Mouse (Mus musculus): ENCODE measurements around the gene Cradd. TPM values are rescaled to one million over a fixed set of nuclear protein-coding genes. Genes with fewer than 3 reads are reported as not detected.

The Cradd gene
- polyA plus RNA-seq, 1 experiment: 16.7 TPM

DNA sequence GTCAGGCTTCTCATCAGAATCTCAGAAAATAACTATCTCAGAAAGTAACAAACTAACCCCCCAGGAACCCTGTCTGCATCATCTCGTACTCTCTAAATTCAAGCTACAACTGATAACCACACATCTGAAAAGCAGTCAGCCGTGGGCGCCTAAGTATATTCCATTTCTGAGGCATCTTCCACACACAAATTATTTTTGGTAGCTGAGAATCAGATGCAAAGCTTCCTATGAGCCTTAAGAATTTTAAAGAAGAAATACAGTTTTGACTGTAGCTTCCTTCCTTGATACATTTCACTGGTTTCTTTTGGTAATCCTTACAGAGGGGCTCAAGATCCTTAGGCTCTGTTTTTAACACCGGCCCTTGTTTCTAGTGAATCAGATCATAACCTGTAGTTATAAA is 58.4 kb downstream of the Cradd start:
- peak overlapping the region; percentile 88 for H3K27ac ChIP-seq (ENCODE audit: insufficient read depth, low read depth, low read length)
- H3K4me1 ChIP-seq (ENCODE audit: control insufficient read depth, insufficient read depth, insufficient read length, low read length): no peaks in the 10 kb centered on the region
- 60% methylated on average over 4 of the region's 4 CpGs for WGBS
- no peaks in the 10 kb centered on the region for H3K27me3 ChIP-seq (ENCODE audit: control insufficient read depth, insufficient read depth, low read length)
- no peak for TF ChIP-seq CTCF (IDR thresholded peaks at IDR 0.05; ENCODE audit: extremely low read depth, insufficient read length, insufficient replicate concordance, low read depth, low read length)
- TF ChIP-seq POLR2A (IDR thresholded peaks at IDR 0.05; ENCODE audit: low read depth, low read length): no peak
- no peaks in the 10 kb centered on the region for H3K36me3 ChIP-seq (ENCODE audit: control insufficient read depth, insufficient read depth, low read length)
- H3K4me3 ChIP-seq (ENCODE audit: low read depth, low read length): no peak overlapping the region

DNA sequence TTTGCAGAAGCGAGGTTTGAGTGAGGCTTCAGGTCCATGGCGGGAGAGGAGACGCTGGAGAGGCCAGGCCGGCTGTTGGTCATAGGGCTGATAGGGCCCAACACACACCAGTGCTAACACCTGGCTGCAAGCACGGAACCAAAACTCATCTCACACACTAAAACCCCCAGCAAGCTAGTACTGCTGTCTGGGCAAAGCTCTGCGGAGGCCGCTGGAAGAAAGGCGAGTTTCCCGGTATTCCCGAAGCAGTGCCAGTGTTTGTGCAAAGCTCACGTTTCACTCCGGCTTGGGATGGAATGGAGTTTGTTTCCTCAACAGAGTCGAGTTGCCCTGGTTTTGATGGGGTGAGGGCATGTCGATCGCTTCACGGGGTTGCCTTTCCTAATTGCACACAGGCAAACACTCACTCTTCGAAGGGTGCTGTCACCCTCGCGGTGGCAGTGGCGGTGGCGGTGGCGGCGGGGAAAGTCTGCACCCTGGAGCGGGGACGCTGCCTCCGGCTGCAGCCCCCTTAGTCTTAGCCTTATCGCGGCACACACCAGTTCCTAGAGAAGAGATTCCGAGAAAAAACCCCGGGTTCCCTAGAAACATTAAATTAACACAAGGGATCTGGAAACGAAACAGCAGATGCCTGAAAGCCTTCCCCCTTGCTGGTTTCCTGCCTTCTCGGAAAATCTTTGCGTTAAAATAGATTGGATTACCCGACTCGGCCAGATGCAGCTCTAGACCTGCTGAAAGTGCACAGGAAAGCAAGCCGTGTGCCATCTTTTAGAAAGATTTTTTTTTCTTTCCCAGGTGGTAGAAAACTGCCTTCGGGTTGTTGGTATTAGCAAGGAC is 59.2 kb downstream of the Cradd start:
- no peaks in the 10 kb centered on the region for H3K4me1 ChIP-seq (ENCODE audit: control insufficient read depth, insufficient read depth, insufficient read length, low read length)
- TF ChIP-seq POLR2A (IDR thresholded peaks at IDR 0.05; ENCODE audit: low read depth, low read length) (no peak), CTCF (IDR thresholded peaks at IDR 0.05; ENCODE audit: extremely low read depth, insufficient read length, insufficient replicate concordance, low read depth, low read length) (peak; percentile 10; the same call in 1 of the 2 replicates)
- no peaks in the 10 kb centered on the region for H3K36me3 ChIP-seq (ENCODE audit: control insufficient read depth, insufficient read depth, low read length)
- peak overlapping the region; percentile 88 for H3K27ac ChIP-seq (ENCODE audit: insufficient read depth, low read depth, low read length)
- 32% methylated on average over 37 of the region's 37 CpGs for WGBS
- H3K4me3 ChIP-seq (ENCODE audit: low read depth, low read length): peak overlapping the region; percentile 66
- H3K27me3 ChIP-seq (ENCODE audit: control insufficient read depth, insufficient read depth, low read length): no peaks in the 10 kb centered on the region

DNA sequence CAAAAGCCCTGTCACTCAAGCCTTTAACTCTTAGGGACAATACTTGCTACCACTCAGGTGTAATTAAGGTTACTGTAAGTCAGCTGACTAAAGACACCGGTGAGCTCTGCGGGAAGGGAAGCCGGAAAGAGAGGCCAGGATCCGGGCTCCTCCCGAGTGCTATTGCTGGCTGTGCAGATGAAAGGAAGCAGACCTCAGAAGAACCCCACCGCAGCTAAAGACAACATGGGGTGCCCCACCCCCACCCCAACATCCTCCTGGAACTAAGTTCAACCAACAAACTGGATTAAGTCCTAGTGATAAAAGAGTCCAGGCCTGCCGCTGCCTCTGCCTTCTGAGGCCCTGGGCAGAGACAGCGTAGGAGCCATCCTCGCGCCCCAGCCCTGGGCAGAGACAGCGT is 61.5 kb downstream of the Cradd start:
- 45% methylated on average over 11 of the region's 11 CpGs for WGBS
- H3K36me3 ChIP-seq (ENCODE audit: control insufficient read depth, insufficient read depth, low read length): no peaks in the 10 kb centered on the region
- H3K27me3 ChIP-seq (ENCODE audit: control insufficient read depth, insufficient read depth, low read length): no peaks in the 10 kb centered on the region
- TF ChIP-seq POLR2A (IDR thresholded peaks at IDR 0.05; ENCODE audit: low read depth, low read length) (no peak), CTCF (IDR thresholded peaks at IDR 0.05; ENCODE audit: extremely low read depth, insufficient read length, insufficient replicate concordance, low read depth, low read length) (no peak)
- H3K4me3 ChIP-seq (ENCODE audit: low read depth, low read length): no peak overlapping the region
- H3K27ac ChIP-seq (ENCODE audit: insufficient read depth, low read depth, low read length): peak overlapping the region; percentile 19; the same call in 1 of the 2 replicates
- no peaks in the 10 kb centered on the region for H3K4me1 ChIP-seq (ENCODE audit: control insufficient read depth, insufficient read depth, insufficient read length, low read length)

DNA sequence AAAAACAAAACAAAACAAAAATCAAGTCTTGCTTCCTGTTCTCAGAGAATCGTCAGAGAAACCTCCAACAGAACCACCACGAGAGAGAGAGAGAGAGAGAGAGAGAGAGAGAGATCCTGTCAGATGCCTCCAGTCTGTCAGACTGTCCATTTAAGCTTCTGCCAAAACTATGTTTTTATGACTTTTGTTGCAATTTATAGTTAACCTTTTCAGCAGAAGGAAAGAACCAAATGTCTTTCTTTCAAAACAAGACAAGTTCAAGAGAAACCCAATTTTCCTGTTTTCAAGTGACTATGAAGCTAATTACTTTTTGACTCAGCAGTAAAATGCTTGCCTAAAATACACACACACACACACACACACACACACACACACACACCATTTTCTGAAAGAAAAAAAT is 62.7 kb downstream of the Cradd start:
- TF ChIP-seq CTCF (IDR thresholded peaks at IDR 0.05; ENCODE audit: extremely low read depth, insufficient read length, insufficient replicate concordance, low read depth, low read length) (no peak), POLR2A (IDR thresholded peaks at IDR 0.05; ENCODE audit: low read depth, low read length) (no peak)
- H3K4me1 ChIP-seq (ENCODE audit: control insufficient read depth, insufficient read depth, insufficient read length, low read length): no peaks in the 10 kb centered on the region
- H3K36me3 ChIP-seq (ENCODE audit: control insufficient read depth, insufficient read depth, low read length): no peaks in the 10 kb centered on the region
- 50% methylated on average over 2 of the region's 2 CpGs for WGBS
- H3K27ac ChIP-seq (ENCODE audit: insufficient read depth, low read depth, low read length): no peak overlapping the region
- H3K4me3 ChIP-seq (ENCODE audit: low read depth, low read length): no peak overlapping the region
- H3K27me3 ChIP-seq (ENCODE audit: control insufficient read depth, insufficient read depth, low read length): no peaks in the 10 kb centered on the region

DNA sequence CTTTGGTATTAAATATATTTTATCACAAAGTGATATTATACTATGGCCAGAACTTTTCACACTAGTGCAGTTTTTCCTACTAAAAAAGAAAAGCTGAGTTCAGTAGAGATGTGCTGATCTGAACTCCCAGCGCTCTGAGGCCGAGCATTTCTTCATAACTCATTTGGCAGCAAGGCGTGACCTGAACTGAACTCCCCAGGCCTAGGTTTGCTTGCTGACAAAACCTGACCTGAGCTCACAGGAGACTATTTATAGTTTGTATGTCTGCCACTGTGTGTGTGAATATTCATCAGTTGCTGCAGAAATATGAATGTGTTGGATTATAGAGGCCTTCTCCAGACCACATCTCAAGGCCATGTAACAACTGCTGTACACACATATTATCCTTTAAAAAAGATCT is 63.5 kb downstream of the Cradd start:
- H3K27ac ChIP-seq (ENCODE audit: insufficient read depth, low read depth, low read length): no peak overlapping the region

DNA sequence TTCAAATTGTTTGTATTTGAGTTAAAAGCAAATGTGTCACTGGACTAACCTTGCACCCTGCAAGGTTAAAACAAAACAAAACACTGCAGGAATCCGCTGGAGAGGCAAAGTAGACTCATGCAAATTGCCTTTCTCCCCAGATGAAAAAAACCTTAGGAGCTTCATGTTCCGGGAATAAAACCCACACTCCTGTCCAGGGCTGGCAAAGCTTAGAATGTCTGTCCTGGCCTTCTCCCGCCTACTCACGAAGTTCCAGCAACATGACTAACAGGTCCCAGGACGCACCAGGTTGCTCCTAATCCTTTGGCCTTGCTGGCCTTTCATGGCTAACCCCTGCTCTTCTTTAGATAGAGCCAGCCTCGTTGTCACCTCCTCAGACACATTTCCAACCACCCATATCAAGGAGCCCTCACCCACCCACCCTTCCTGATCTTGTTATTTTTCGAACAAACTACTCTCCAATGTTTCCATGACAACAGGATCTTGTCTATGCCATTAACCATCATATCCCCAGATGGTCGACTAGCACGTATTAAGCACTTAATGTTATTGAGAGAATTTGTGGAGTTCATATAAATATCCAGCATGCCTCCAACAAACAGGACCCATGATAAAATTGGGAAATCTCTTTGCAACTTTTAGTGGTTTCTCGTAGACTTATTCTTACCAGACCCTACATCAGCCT is 65.3 kb downstream of the Cradd start:
- TF ChIP-seq CTCF (IDR thresholded peaks at IDR 0.05; ENCODE audit: extremely low read depth, insufficient read length, insufficient replicate concordance, low read depth, low read length) (no peak), POLR2A (IDR thresholded peaks at IDR 0.05; ENCODE audit: low read depth, low read length) (no peak)
- no peaks in the 10 kb centered on the region for H3K4me1 ChIP-seq (ENCODE audit: control insufficient read depth, insufficient read depth, insufficient read length, low read length)

More for the DNA sequence above, 63.5 kb downstream of the Cradd start:
- Histone ChIP-seq H3K27me3 (ENCODE audit: control insufficient read depth, insufficient read depth, low read length) (no peaks in the 10 kb centered on the region), H3K4me1 (ENCODE audit: control insufficient read depth, insufficient read depth, insufficient read length, low read length) (no peaks in the 10 kb centered on the region), H3K4me3 (ENCODE audit: low read depth, low read length) (no peak overlapping the region), H3K36me3 (ENCODE audit: control insufficient read depth, insufficient read depth, low read length) (no peaks in the 10 kb centered on the region)
- TF ChIP-seq POLR2A (IDR thresholded peaks at IDR 0.05; ENCODE audit: low read depth, low read length) (no peak), CTCF (IDR thresholded peaks at IDR 0.05; ENCODE audit: extremely low read depth, insufficient read length, insufficient replicate concordance, low read depth, low read length) (no peak)
- 70% methylated on average over 3 of the region's 3 CpGs for WGBS

DNA sequence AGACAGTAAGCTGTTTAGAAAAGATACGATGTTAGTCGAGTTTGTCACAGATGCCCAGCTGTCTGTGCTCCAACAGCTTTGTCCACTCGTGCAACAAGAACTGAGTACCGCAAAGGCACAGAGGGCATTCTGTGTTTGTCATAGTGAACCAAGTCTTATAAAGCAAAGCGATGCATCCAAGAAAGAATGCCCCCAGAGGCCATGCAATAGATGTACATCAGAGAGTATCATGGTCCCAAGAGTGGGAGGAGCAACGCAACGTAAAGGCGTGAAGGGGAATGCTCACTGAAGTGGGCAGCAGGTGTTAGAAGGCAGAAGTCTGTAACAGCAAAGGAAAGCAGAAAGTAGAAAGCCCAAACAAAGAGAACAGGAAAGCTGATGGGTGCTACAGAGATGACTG is 66.0 kb downstream of the Cradd start:
- no peaks in the 10 kb centered on the region for H3K36me3 ChIP-seq (ENCODE audit: control insufficient read depth, insufficient read depth, low read length)
- H3K27me3 ChIP-seq (ENCODE audit: control insufficient read depth, insufficient read depth, low read length): no peaks in the 10 kb centered on the region
- 78% methylated on average over 8 of the region's 8 CpGs for WGBS
- H3K4me1 ChIP-seq (ENCODE audit: control insufficient read depth, insufficient read depth, insufficient read length, low read length): no peaks in the 10 kb centered on the region
- no peak overlapping the region for H3K4me3 ChIP-seq (ENCODE audit: low read depth, low read length)
- TF ChIP-seq POLR2A (IDR thresholded peaks at IDR 0.05; ENCODE audit: low read depth, low read length) (no peak), CTCF (IDR thresholded peaks at IDR 0.05; ENCODE audit: extremely low read depth, insufficient read length, insufficient replicate concordance, low read depth, low read length) (no peak)
- H3K27ac ChIP-seq (ENCODE audit: insufficient read depth, low read depth, low read length): no peak overlapping the region

More for the DNA sequence above, 65.3 kb downstream of the Cradd start:
- H3K4me3 ChIP-seq (ENCODE audit: low read depth, low read length): no peak overlapping the region
- no peak overlapping the region for H3K27ac ChIP-seq (ENCODE audit: insufficient read depth, low read depth, low read length)
- no peaks in the 10 kb centered on the region for H3K27me3 ChIP-seq (ENCODE audit: control insufficient read depth, insufficient read depth, low read length)
- 79% methylated on average over 10 of the region's 10 CpGs for WGBS
- no peaks in the 10 kb centered on the region for H3K36me3 ChIP-seq (ENCODE audit: control insufficient read depth, insufficient read depth, low read length)

Measured in small intestine, adult 2 months (tissue).